Mouse (Mus musculus) testis, adult 10 weeks (tissue): ENCODE data around the gene Lrrd1. TPM values are rescaled to one million over a fixed set of nuclear protein-coding genes. Genes with fewer than 3 reads are reported as not detected.

ENCODE experiments used
- polyA plus RNA-seq: library from polyadenylated mRNA; stranded (reverse); fragments of 350-450 nt; fragmentation: Illumina TruSeq; extraction: RNeasy Lipid Tissue Mini Kit (QIAGEN cat#74804); gene quantifications from one replicate; pipeline ENCODE4 v1.2.3, GENCODE M21; 2014; ENCODE audit warnings: low read depth, low replicate concordance

Lrrd1 gene
- polyA plus RNA-seq: 101 TPM

GRCm38 (mm10) chr5:3845026-3845425 is at the start of gene Lrrd1:
Lrrd1 (plus strand) TSS chr5:3845173.

DNA sequence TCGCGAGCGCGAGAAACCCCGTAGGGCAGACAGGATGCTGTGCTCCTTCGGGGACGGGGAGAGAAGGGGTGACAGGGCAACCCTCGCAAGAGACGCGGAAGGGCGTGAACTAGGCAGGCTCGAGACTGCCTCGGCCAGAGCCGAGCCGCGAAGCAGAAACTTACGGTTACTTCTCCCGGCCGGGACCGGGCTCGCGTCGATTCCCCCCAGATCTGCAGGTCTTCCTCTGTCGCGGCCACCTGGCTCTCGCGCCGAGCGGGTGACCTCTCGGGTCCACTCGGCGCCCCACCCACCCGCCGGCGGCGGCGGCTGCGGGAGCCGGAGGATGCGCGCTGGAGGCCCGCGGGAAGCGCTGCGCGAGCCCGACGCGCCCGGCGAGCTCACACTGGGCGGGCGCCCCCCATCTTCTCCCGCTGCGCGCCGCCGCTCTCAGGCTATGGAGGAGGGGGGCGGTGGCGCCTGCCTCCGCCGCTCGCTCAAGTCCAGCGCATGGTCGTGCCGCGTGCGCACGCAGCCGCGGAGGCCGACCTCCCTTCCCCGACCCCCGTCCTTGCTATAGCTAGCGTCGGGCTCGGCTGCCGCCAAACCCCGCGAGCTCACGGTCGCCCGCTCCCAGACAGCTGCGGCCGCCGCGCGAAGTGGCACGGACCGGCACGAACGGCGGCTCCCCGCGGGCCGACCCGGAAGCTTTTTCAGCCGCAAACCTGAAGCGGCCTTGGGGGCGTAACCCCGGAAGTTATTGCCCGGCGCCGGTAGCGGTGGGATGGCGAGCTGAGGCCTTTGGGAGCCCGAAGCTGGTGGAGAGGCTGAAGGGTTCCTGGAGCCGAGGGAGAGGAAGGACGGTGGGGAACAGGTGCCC is 42.3 kb upstream of the Lrrd1 start, which contains the start of the genes Ankib1 and Krit1:
TSS of gene Ankib1 (minus strand) at position 493 of the 859 bp plus-strand sequence.
TSS of gene Krit1 (plus strand) at position 752 of the 859 bp plus-strand sequence.

DNA sequence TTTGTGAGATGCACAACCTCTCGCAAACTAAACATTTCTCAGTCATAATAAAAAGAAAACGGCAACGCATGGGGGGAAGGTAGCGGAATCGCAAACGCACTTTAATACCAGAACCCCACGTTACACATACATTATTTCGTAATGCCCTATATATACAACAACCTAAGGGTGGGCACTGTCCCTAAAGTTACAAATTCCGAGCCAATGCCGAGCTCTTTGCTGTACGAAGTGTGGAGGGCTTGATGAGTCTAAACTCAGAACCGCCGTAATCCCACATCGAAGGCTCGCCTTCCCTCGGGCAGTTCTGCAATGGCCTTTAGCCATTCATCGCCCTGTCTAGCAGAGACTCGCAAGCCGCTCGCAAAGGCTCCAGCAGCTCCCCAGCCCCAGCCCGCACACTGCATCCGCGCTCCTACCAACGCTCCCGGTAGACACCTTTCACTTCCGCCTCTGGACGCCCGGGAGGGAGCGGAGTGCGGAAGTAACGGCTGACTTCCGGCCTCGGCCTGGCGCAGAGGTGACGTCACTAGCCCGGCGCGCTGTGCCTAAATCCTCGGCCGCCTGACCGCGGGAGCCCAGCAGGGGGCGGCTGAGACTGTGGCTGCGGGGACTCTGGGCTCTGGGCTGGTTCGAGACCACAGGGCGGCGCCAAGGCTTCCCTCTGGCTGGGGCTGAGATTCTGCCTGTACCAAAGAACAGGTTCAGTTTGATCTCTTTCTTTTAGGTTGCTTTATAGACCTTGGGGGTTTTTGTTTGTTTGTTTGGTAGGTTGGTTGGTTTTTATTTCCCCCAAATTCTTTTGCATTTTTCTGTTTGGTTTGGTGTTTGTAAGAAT is 48.7 kb downstream of the Lrrd1 start, which contains the start of gene Mterf1a:
TSS of gene Mterf1a (minus strand) at position 475 of the 835 bp plus-strand sequence.

Other genes with a start within 250 kb of the Lrrd1 start
- 12.3 TPM for gene Pex1, start 249.1 kb upstream of the Lrrd1 start, polyA plus RNA-seq
- gene Rbm48, start 248.6 kb upstream of the Lrrd1 start, polyA plus RNA-seq: 20.2 TPM
- 589 TPM for gene Tmbim7, start 194.0 kb upstream of the Lrrd1 start, polyA plus RNA-seq
- gene Gatad1, start 188.0 kb upstream of the Lrrd1 start, polyA plus RNA-seq: 304 TPM
- gene Ankib1, start 42.2 kb upstream of the Lrrd1 start, polyA plus RNA-seq: 43.3 TPM
- 80.8 TPM for gene Krit1, start 42.0 kb upstream of the Lrrd1 start, polyA plus RNA-seq
- 12.5 TPM for gene Mterf1a, start 48.8 kb downstream of the Lrrd1 start, polyA plus RNA-seq
- gene Akap9, start 82.9 kb downstream of the Lrrd1 start, polyA plus RNA-seq: 42.8 TPM